Mouse (Mus musculus) embryonic facial prominence, embryonic 10.5 days (tissue): ENCODE data around the gene Scly. TPM values are rescaled to one million over a fixed set of nuclear protein-coding genes. Genes with fewer than 3 reads are reported as not detected.
A peak's percentile ranks its signal among the peaks of the same experiment; 100 is the strongest.

Source experiments
- DNase-seq: peaks from one replicate; pipeline ENCODE4 v3.0.0-alpha.2; 2017; ENCODE audit warnings: low spot score
- H3K27ac ChIP-seq: fragments of 300-500 bp; sonication (generic); replicated peaks from 2 replicates; pipeline ENCODE4 v1.5.1; 2016; ENCODE audit warnings: mild to moderate bottlenecking
- H3K27me3 ChIP-seq: fragments of 300-500 bp; sonication (generic); replicated peaks from 2 replicates; pipeline ENCODE4 v1.6.1; 2016; ENCODE audit warnings: low read depth, mild to moderate bottlenecking; ENCODE audit not compliant: poor library complexity, severe bottlenecking
- H3K36me3 ChIP-seq: fragments of 300-500 bp; sonication (generic); replicated peaks from 2 replicates; pipeline ENCODE4 v1.6.1; 2016; ENCODE audit warnings: mild to moderate bottlenecking, moderate library complexity
- H3K4me1 ChIP-seq: fragments of 300-500 bp; sonication (generic); 2 replicates; pipeline ENCODE4 v1.6.1; 2016
- H3K4me3 ChIP-seq: fragments of 300-500 bp; sonication (generic); 2 replicates; pipeline ENCODE4 v1.5.1; 2016; ENCODE audit warnings: mild to moderate bottlenecking, moderate library complexity
- H3K9me3 ChIP-seq: fragments of 300-500 bp; sonication (generic); 2 replicates; pipeline ENCODE4 v1.6.1; 2016; ENCODE audit warnings: mild to moderate bottlenecking
- whole genome bisulfite sequencing: fragments of 180-500 bp; shearing (Covaris S2); methylation state at CpG from one replicate; pipeline ENCODE4 v1.1.7; 2016; 5-methylcytosine and 5-hydroxymethylcytosine counted together
- polyA plus RNA-seq: library from polyadenylated mRNA; unstranded; fragments of >200 nt; fragmentation: Nextera tagmentation; extraction: Ambion mirVana; gene quantifications from 2 replicates; pipeline ENCODE4 v1.2.1, GENCODE M21; 2016

Gene Scly
- polyA plus RNA-seq, 1 experiment from 2014 or later, result 16.5 TPM

DNA sequence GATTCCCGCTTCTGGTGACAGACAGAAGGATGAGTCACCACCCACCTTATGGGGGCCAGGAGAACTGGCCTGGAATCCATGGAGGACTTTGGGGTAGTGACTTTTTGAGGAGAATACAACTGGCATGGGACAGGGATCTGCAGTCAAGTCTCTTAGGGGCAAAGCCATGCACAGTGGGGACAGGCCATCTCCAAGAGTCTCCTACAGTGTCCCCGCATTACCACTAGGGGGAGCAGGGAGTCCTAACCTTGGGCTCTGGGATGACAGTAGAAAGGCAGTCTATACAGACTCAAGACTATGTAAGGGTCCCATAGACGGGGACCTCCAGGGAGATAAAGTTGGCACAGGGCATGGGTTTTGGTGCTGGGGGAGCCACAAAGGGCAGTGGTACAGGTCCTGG lies 48.8 kb downstream of the Scly start:
- no peaks in the 10 kb centered on the region for H3K9me3 ChIP-seq
- peaks cover 72% of the 10 kb centered on the region for H3K27me3 ChIP-seq
- no peak overlapping the region for H3K27ac ChIP-seq
- H3K36me3 ChIP-seq, result no peaks in the 10 kb centered on the region
- H3K4me1 ChIP-seq, result peaks cover 30% of the 10 kb centered on the region
- 39% methylated on average over 3 of the region's 3 CpGs for WGBS
- peak; percentile 74 for DNase-seq
- no peak overlapping the region for H3K4me3 ChIP-seq

DNA sequence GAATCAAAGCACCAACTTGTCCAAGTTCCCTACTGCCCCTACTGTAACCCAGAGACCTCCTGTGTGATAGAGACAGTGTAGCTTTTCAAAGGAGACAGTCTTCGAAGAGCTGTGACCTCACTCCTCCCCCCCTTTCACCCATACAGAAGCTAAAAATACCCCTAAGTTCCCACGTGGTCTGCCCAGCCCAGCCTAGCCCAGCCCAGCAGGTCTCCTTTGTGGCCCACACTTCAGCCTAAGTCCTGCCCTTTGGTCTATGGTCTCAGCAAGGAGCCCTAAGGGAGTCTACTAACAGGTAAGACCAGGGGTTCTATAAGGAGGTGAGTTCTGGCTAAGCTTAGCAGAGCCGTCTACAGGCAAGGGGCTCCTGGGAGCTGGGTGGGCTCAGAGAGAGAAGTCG lies 52.7 kb downstream of the Scly start, which contains the start of gene Klhl30:
Gene Klhl30, plus strand, starts transcription at position 176 of the 400 bp plus-strand sequence.
- H3K9me3 ChIP-seq, result no peaks in the 10 kb centered on the region
- WGBS, result 58% methylated on average over 4 of the region's 4 CpGs
- H3K4me1 ChIP-seq, result peaks cover 11% of the 10 kb centered on the region; the same call in 1 of the 2 replicates
- DNase-seq, result no peak
- peaks cover 32% of the 10 kb centered on the region for H3K27me3 ChIP-seq
- no peaks in the 10 kb centered on the region for H3K36me3 ChIP-seq
- H3K4me3 ChIP-seq, result no peak within 1 kb of the TSS
- no peak within 1 kb of the TSS for H3K27ac ChIP-seq

DNA sequence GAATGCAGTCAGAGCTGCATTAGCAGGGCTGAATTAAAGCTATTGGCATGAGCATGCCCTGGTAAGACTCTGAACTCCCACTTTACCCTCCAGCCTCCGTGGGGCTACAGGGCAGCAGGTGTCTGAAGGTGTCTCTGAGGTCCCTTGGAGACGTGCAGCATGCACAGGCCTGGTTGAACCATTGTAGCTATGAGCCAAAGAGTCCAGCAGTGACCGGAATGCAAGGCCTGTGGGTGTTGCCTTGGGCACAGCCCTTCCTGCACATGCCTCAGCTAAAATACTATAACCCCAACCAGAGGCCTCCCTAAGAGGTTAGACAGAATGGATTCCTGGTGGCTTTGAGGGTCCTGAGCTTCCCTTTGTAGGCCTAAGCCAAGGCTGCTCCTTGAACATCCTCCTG lies 53.1 kb downstream of the Scly start:
- Histone ChIP-seq H3K4me1 (peaks cover 11% of the 10 kb centered on the region; the same call in 1 of the 2 replicates), H3K4me3 (no peak overlapping the region), H3K27me3 (peaks cover 28% of the 10 kb centered on the region), H3K27ac (no peak overlapping the region), H3K36me3 (no peaks in the 10 kb centered on the region), H3K9me3 (no peaks in the 10 kb centered on the region)
- DNase-seq, result no peak
- WGBS, result 80% methylated on average over 3 of the region's 3 CpGs

- Histone ChIP-seq H3K4me3 (no peak overlapping the region), H3K27me3 (peaks cover 18% of the 10 kb centered on the region; the same call in 1 of the 2 replicates), H3K4me1 (peaks cover 11% of the 10 kb centered on the region; the same call in 1 of the 2 replicates), H3K27ac (no peak overlapping the region), H3K9me3 (no peaks in the 10 kb centered on the region), H3K36me3 (no peaks in the 10 kb centered on the region)
- 92% methylated on average over 2 of the region's 2 CpGs for WGBS
- DNase-seq, result no peak
Measured at GRCm38 (mm10) chr1:91352277-91352676, 54.1 kb downstream of the Scly start.

GRCm38 (mm10) chr1:91356105-91356504 lies 58.0 kb downstream of the Scly start:
- Histone ChIP-seq H3K36me3 (no peaks in the 10 kb centered on the region), H3K4me3 (no peak overlapping the region), H3K4me1 (peaks cover 6% of the 10 kb centered on the region), H3K27me3 (no peaks in the 10 kb centered on the region; the same call in 1 of the 2 replicates), H3K27ac (no peak overlapping the region), H3K9me3 (no peaks in the 10 kb centered on the region)
- no peak for DNase-seq
- WGBS, result 90% methylated on average over 11 of the region's 11 CpGs

- peaks cover 15% of the 10 kb centered on the region for H3K4me1 ChIP-seq
- 83% methylated on average over 5 of the region's 5 CpGs for WGBS
- DNase-seq, result no peak
Measured at GRCm38 (mm10) chr1:91362113-91362512, 64.0 kb downstream of the Scly start.

GRCm38 (mm10) chr1:91364822-91365644 lies 66.9 kb downstream of the Scly start:
- 88% methylated on average over 16 of the region's 16 CpGs for WGBS
- H3K4me3 ChIP-seq, result no peak overlapping the region
- H3K4me1 ChIP-seq, result peaks cover 20% of the 10 kb centered on the region
- H3K27ac ChIP-seq, result no peak overlapping the region
- H3K9me3 ChIP-seq, result no peaks in the 10 kb centered on the region; the same call in 1 of the 2 replicates
- peaks cover 11% of the 10 kb centered on the region for H3K36me3 ChIP-seq
- no peak for DNase-seq
- H3K27me3 ChIP-seq, result peaks cover 40% of the 10 kb centered on the region

More at GRCm38 (mm10) chr1:91362113-91362512, 64.0 kb downstream of the Scly start:
- H3K4me3 ChIP-seq, result no peak overlapping the region
- H3K9me3 ChIP-seq, result no peaks in the 10 kb centered on the region; the same call in 1 of the 2 replicates
- no peak overlapping the region for H3K27ac ChIP-seq
- H3K36me3 ChIP-seq, result no peaks in the 10 kb centered on the region
- H3K27me3 ChIP-seq, result peaks cover 25% of the 10 kb centered on the region

DNA sequence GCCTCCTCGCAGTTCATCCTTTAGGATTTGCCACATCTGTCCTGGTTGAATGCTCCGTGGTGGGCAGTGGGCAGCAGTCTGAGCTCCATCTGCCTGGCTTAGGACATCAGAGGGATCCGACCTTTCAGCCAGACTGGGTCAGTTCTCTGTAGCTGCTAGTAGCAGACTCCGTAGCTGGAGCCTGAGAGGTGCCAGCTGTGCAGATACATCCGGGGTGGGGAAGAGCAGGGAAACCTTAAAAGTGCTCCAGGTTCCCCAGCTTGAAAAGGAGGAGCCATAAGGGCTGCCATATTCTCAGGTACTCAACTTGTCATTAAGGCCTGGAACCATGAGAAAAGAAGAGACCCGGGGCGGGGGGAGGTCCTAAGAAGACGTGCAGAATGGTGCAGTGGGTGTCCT lies 67.7 kb downstream of the Scly start:
- Histone ChIP-seq H3K4me3 (peak overlapping the region; percentile 62), H3K36me3 (peaks cover 19% of the 10 kb centered on the region), H3K27ac (peak overlapping the region; percentile 84), H3K4me1 (peaks cover 20% of the 10 kb centered on the region), H3K27me3 (peaks cover 40% of the 10 kb centered on the region), H3K9me3 (no peaks in the 10 kb centered on the region; the same call in 1 of the 2 replicates)
- WGBS, result 28% methylated on average over 8 of the region's 8 CpGs
- DNase-seq, result no peak

DNA sequence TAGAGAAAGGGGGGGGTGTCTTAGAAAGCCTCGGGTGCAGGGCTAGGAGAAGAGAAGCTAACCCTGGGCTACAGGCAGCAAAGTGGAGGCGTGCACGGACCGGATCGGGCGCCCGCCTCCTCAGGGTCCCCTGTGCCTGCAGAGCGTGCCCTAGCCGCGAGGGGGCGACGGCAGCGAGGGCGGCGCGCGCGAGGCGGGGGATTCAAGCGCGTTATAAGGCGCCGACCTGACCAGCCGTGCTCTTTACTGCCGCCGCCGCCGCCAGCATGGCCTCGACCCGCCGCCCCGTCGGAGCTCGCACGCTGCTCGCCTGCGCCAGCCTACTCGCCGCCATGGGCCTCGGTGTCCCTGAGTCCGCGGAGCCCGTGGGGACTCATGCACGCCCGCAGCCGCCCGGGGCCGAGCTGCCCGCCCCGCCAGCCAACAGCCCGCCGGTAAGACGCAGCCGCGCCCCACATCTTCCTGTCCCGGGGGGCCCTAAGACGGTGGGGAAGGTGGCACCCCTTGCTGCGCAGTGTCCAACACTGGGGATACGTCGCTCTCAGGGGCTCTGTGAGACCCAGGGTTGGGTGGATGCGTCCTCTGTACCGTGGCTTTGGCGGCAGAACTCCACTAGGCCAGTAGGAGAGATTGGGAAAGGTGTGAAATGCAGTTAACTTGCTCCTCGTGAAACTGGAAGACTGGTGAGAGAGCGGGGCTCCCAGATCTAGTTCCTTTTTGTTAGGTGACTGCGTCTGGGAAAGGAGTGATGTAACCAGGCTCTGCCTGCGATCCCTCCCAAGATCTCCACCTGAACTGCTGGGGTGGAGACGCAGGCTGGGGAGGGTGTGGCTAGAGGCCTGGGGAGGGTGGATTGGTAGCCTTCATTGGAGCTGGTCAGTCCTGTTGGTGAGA lies 68.3 kb downstream of the Scly start, which contains the start of gene Erfe:
Gene Erfe, plus strand, starts transcription at position 216 of the 894 bp plus-strand sequence.
- H3K36me3 ChIP-seq, result peaks cover 26% of the 10 kb centered on the region
- peak within 1 kb of the TSS; percentile 62 for H3K4me3 ChIP-seq
- under 1% methylated on average over 68 of the region's 68 CpGs for WGBS
- peaks cover 40% of the 10 kb centered on the region for H3K27me3 ChIP-seq
- peak; percentile 85 for DNase-seq
- H3K4me1 ChIP-seq, result peaks cover 20% of the 10 kb centered on the region
- H3K27ac ChIP-seq, result peak within 1 kb of the TSS; percentile 84
- H3K9me3 ChIP-seq, result no peaks in the 10 kb centered on the region; the same call in 1 of the 2 replicates

GRCm38 (mm10) chr1:91367295-91367694 lies 69.2 kb downstream of the Scly start:
- 98% methylated on average over 3 of the region's 3 CpGs for WGBS
- peaks cover 20% of the 10 kb centered on the region for H3K4me1 ChIP-seq
- no peak for DNase-seq
- peaks cover 40% of the 10 kb centered on the region for H3K27me3 ChIP-seq
- peaks cover 34% of the 10 kb centered on the region for H3K36me3 ChIP-seq
- H3K9me3 ChIP-seq, result no peaks in the 10 kb centered on the region; the same call in 1 of the 2 replicates
- H3K27ac ChIP-seq, result no peak overlapping the region
- no peak overlapping the region; the same call in 1 of the 2 replicates for H3K4me3 ChIP-seq

DNA sequence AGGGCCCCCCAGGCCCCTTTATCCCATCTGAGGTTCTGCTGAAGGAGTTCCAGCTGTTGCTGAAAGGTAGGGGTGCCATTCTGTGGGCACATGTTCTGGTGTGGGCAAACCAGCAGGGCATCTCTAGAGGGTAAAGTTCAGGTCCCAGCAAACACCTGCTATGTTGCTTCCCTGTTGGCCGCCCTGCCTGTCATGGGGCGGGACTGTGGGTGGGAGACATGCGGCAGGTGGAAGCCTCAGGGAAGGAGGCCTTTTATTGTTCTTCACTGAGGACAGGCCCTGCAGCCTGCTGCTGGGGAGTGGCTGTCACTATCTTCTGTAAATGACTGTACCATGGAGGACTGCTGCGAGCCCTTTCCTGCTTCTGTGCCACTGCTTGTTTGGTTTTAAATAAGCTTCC lies 71.3 kb downstream of the Scly start:
- 74% methylated on average over 4 of the region's 4 CpGs for WGBS
- H3K27ac ChIP-seq, result no peak overlapping the region
- peaks cover 20% of the 10 kb centered on the region for H3K4me1 ChIP-seq
- peaks cover 55% of the 10 kb centered on the region for H3K36me3 ChIP-seq
- peaks cover 40% of the 10 kb centered on the region for H3K27me3 ChIP-seq
- no peak for DNase-seq
- H3K4me3 ChIP-seq, result no peak overlapping the region
- H3K9me3 ChIP-seq, result no peaks in the 10 kb centered on the region; the same call in 1 of the 2 replicates

DNA sequence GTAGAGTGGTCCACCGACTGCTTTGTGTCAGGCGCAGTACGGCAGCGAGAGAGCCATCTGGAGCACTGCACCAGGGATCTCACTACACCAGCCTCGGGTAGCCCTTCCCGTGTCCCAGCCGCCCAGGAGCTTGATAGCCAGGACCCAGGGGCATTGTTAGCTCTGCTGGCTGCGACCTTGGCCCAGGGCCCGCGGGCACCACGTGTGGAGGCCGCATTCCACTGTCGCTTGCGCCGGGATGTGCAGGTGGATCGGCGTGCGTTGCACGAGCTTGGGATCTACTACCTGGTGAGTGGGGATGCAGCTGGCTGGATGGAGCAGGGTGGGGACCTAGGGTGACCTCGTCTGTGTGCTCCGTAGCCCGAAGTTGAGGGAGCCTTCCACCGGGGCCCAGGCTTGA lies 71.9 kb downstream of the Scly start:
- peaks cover 20% of the 10 kb centered on the region for H3K4me1 ChIP-seq
- no peak overlapping the region for H3K27ac ChIP-seq
- no peak overlapping the region for H3K4me3 ChIP-seq
- WGBS, result 90% methylated on average over 23 of the region's 23 CpGs
- H3K9me3 ChIP-seq, result no peaks in the 10 kb centered on the region
- peaks cover 62% of the 10 kb centered on the region for H3K36me3 ChIP-seq
- H3K27me3 ChIP-seq, result peaks cover 36% of the 10 kb centered on the region
- DNase-seq, result no peak
